Mouse (Mus musculus) heart, adult 2 months (tissue): ENCODE results near the gene Nell2. TPM values are rescaled to one million over a fixed set of nuclear protein-coding genes. Genes with fewer than 3 reads are reported as not detected.

Experiments
- DNase-seq, 2 experiments: peaks; one replicate each; pipeline ENCODE4 v3.0.0; 2021
- H3K27ac ChIP-seq: fragments of 200-600 bp; 2 replicates; pipeline ENCODE4 v1.8.1; 2022
- H3K27me3 ChIP-seq: fragments of 200-500 bp; 2 replicates; pipeline ENCODE4 v1.6.1; 2012; ENCODE audit warnings: mild to moderate bottlenecking, low read length, inconsistent platforms, mixed read lengths; ENCODE audit not compliant: control insufficient read depth, insufficient read depth
- H3K36me3 ChIP-seq: fragments of 200-500 bp; 2 replicates; pipeline ENCODE4 v1.6.1; 2012; ENCODE audit warnings: low read length, inconsistent platforms; ENCODE audit not compliant: control insufficient read depth, insufficient read depth
- H3K4me1 ChIP-seq: fragments of 200-500 bp; 2 replicates; pipeline ENCODE4 v1.6.1; 2011; ENCODE audit warnings: low read length; ENCODE audit not compliant: control insufficient read depth, insufficient read depth
- H3K4me3 ChIP-seq: fragments of 200-600 bp; 2 replicates; pipeline ENCODE4 v1.8.1; 2022
- H3K79me2 ChIP-seq: fragments of 200-500 bp; replicated peaks from 2 replicates; pipeline ENCODE4 v1.6.1; 2012; ENCODE audit warnings: mild to moderate bottlenecking, inconsistent platforms, low read length, moderate library complexity, mixed read lengths; ENCODE audit not compliant: control insufficient read depth, insufficient read depth
- H3K9ac ChIP-seq: fragments of 200-500 bp; 2 replicates; pipeline ENCODE4 v1.6.1; 2012; ENCODE audit warnings: low read depth, mild to moderate bottlenecking, control low read depth, inconsistent platforms, low read length, mixed read lengths
- CTCF ChIP-seq: fragments of 200-600 bp; IDR thresholded peaks from 2 replicates; pipeline ENCODE4 v1.8.1; 2022; ENCODE audit warnings: antibody characterized with exemption, mild to moderate bottlenecking, moderate library complexity
- EP300 ChIP-seq: fragments of 200-500 bp; IDR thresholded peaks from 2 replicates; pipeline ENCODE4 v1.6.1; 2011; ENCODE audit warnings: low read depth, low read length, control low read depth; ENCODE audit not compliant: insufficient read depth
- POLR2A ChIP-seq: fragments of 200-500 bp; IDR thresholded peaks from 2 replicates; pipeline ENCODE4 v1.6.1; 2011; ENCODE audit warnings: mild to moderate bottlenecking, low read depth, low read length, control low read depth; ENCODE audit not compliant: insufficient read depth
- WGBS: fragments of 180-500 bp; shearing (Covaris S2); methylation state at CpG from one replicate; pipeline ENCODE4 v1.1.7; 2018; 5-methylcytosine and 5-hydroxymethylcytosine counted together
- intact Hi-C: fragments of 180-260 bp; cut with DNase I; formaldehyde crosslinking; loops from one replicate; pipeline ENCODE4 v1.15.1; 2025
- long read RNA-seq: library from polyadenylated mRNA; stranded (forward); transcript quantifications from one replicate; pipeline ENCODE4 v2.0.0, GENCODE M21; 2021
- polyA plus RNA-seq: library from polyadenylated mRNA; depleted of rRNA; stranded (reverse); fragments of >200 nt; gene quantifications from 2 replicates; pipeline ENCODE4 v1.2.3, GENCODE M21; 2012; rRNA removed
- total RNA-seq, 2 experiments: library from RNA; stranded (reverse); gene quantifications; 2 replicates each; pipeline ENCODE4 v1.2.3; 2021

Nell2 gene
- total RNA-seq (under 1 TPM in 1 of 2 experiments, not detected in 1; 0.08 TPM), polyA plus RNA-seq (0.06 and 0.23 TPM in 2 replicates)
- long read RNA-seq: 0 reads

DNA sequence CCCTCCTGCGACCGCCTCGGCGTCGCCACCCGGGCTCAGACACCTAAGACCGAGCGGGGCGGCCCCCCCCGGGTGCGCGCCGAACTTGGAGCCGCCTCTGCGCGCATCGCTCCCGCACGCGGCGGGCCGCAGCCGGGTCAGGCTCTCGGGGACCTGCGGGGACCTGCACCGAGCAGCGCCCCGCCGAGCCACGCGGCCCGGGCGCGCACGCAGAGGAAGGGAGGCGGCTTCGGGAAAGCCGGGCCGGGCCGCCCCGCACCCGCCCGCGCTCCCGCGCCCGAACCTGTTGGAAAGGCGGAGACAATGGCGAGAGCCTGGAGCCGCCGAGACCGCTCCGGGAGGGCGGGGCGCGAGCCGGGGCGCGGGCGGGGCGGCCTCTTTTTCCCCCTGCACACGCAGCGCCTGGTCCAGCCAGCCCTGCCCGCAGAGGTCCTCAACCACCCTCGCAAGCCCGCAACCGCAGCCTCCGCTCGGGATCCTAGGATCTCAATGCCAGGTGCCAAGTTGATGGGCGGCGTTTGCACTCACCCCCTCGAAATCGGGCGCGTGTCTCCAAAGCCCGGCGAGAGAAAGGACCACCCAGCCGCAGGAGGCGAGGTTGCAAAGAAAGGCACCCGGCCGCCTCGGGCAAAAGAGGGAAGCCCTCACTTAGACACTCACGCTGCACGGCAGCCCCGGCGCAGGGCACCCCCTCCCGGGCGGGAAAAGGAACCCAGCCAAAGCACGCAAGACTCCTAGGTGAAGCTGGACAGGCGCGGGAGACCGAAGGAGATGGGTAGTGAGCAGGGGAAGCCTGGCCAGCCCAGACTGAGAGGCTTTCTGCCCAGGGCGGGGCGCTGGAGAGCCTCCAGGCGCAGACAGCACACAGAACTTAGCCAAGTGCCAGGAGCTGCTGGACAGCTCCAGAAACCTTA, at the start of gene Nell2:
Nell2 (minus strand) TSS at position 612 of the 914 bp plus-strand sequence.
- WGBS: 1% methylated on average over 90 of the region's 95 CpGs
- intact Hi-C loops: no loop called here
- Histone ChIP-seq H3K4me1 (no peaks in the 10 kb centered on the region), H3K4me3 (no peak within 1 kb of the TSS), H3K36me3 (no peaks in the 10 kb centered on the region), H3K79me2 (no peaks in the 10 kb centered on the region), H3K9ac (no peak within 1 kb of the TSS), H3K27ac (no peak within 1 kb of the TSS), H3K27me3 (peaks cover 11% of the 10 kb centered on the region)
- TF ChIP-seq POLR2A (no peak), CTCF (no peak), EP300 (no peak)
- peak in 1 of 2 experiments; percentile 23 for DNase-seq

GRCm38 (mm10) chr15:95574661-95575060, 46.3 kb upstream of the Nell2 start:
- Histone ChIP-seq H3K9ac (no peak overlapping the region), H3K36me3 (no peaks in the 10 kb centered on the region), H3K27me3 (no peaks in the 10 kb centered on the region), H3K79me2 (no peaks in the 10 kb centered on the region), H3K4me1 (no peaks in the 10 kb centered on the region), H3K4me3 (no peak overlapping the region), H3K27ac (no peak overlapping the region)
- no peak for DNase-seq
- TF ChIP-seq CTCF: peak; percentile 87
- TF ChIP-seq POLR2A: no peak
- TF ChIP-seq EP300: no peak
- WGBS: 15% methylated on average over 5 of the region's 5 CpGs
- intact Hi-C loops: loop anchor here (1.0 to 2.0 kb wide), 2 partner anchors 805 to 852 kb away; no protein-coding TSS in a partner anchor

DNA sequence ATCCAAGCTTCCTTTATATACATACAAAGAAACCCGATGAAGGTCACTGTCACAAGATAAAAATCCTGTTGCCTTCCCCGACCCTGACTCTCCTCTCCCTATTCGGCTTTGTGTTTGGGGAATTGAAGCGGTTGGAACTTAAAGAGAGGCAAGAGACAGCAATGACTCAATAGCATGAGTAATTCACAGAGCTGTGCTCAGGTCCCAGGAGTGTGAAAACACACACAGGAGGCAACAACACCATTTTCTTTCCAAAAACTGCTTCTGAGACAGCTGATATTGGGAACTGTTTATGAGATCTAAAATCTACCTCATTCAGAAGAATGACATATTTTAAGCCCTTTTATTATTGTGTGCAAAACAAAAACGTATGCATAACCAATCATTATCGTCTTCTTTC, 41.2 kb upstream of the Nell2 start:
- 76% methylated on average over 6 of the region's 6 CpGs for WGBS
- Histone ChIP-seq H3K79me2 (no peaks in the 10 kb centered on the region), H3K27ac (no peak overlapping the region), H3K4me1 (no peaks in the 10 kb centered on the region), H3K36me3 (no peaks in the 10 kb centered on the region), H3K4me3 (no peak overlapping the region), H3K27me3 (no peaks in the 10 kb centered on the region), H3K9ac (no peak overlapping the region)
- TF ChIP-seq CTCF (no peak), EP300 (no peak), POLR2A (no peak)
- intact Hi-C loops: no loop called here
- DNase-seq: no peak

GRCm38 (mm10) chr15:95565160-95565559, 36.8 kb upstream of the Nell2 start:
- intact Hi-C loops: no loop called here
- 68% methylated on average over 2 of the region's 2 CpGs for WGBS

GRCm38 (mm10) chr15:95561303-95561702, 32.9 kb upstream of the Nell2 start:
- Histone ChIP-seq H3K4me3 (no peak overlapping the region), H3K9ac (no peak overlapping the region), H3K79me2 (no peaks in the 10 kb centered on the region), H3K27ac (no peak overlapping the region), H3K36me3 (no peaks in the 10 kb centered on the region), H3K27me3 (no peaks in the 10 kb centered on the region), H3K4me1 (no peaks in the 10 kb centered on the region)
- intact Hi-C loops: no loop called here
- WGBS: 90% methylated on average over 5 of the region's 5 CpGs
- no peak for DNase-seq
- no peak for TF ChIP-seq CTCF
- no peak for TF ChIP-seq EP300
- no peak for TF ChIP-seq POLR2A

More at GRCm38 (mm10) chr15:95565160-95565559, 36.8 kb upstream of the Nell2 start:
- H3K27ac ChIP-seq: no peak overlapping the region
- no peak overlapping the region for H3K4me3 ChIP-seq
- no peaks in the 10 kb centered on the region for H3K4me1 ChIP-seq
- DNase-seq: no peak
- H3K9ac ChIP-seq: no peak overlapping the region
- no peaks in the 10 kb centered on the region for H3K36me3 ChIP-seq
- TF ChIP-seq CTCF (no peak), EP300 (no peak), POLR2A (no peak)
- H3K27me3 ChIP-seq: no peaks in the 10 kb centered on the region
- no peaks in the 10 kb centered on the region for H3K79me2 ChIP-seq

- Histone ChIP-seq H3K27ac (no peak overlapping the region), H3K27me3 (no peaks in the 10 kb centered on the region), H3K4me3 (no peak overlapping the region), H3K36me3 (no peaks in the 10 kb centered on the region), H3K79me2 (no peaks in the 10 kb centered on the region), H3K4me1 (no peaks in the 10 kb centered on the region), H3K9ac (no peak overlapping the region)
- DNase-seq: no peak
- TF ChIP-seq POLR2A (no peak), CTCF (no peak), EP300 (no peak)
- 79% methylated on average over 5 of the region's 5 CpGs for WGBS
- intact Hi-C loops: no loop called here
Measured at GRCm38 (mm10) chr15:95550011-95550410, 21.7 kb upstream of the Nell2 start.
